Mouse (Mus musculus): Measurements from ENCODE around the gene Mrgpra6. TPM values are rescaled to one million over a fixed set of nuclear protein-coding genes. Genes with fewer than 3 reads are reported as not detected.

The Mrgpra6 gene
- polyA plus RNA-seq, 1 experiment: not detected

DNA sequence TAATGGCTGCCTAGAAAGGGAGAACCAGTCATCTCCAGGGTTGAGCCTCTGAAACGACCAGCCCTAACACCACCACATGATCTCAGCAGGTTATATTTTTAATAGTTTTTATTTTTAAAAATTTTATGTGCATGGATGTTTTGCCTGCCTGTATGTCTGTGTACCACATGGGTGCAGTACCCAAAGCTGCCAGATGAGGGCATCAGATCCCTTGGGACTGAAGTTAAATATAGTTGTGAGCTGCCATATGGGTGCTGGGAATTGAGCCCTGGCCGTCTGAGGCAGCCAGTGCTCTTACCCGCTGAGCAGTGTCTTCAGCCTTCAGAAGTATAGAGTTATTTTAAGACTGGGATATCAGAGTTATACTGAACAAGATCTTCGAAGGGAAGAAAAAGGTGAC lies 49.3 kb downstream of the Mrgpra6 start:
- no peak for TF ChIP-seq POLR2A (IDR thresholded peaks at IDR 0.05; ENCODE audit: borderline replicate concordance, extremely low read depth, low read depth, low read length)
- TF ChIP-seq CTCF (IDR thresholded peaks at IDR 0.05; ENCODE audit: insufficient read depth, low read length): no peak
- no peaks in the 10 kb centered on the region for H3K4me1 ChIP-seq (ENCODE audit: control insufficient read depth, insufficient read depth, low read length)
- DNase-seq: no peak
- H3K4me3 ChIP-seq (replicated peaks; ENCODE audit: extremely low read depth, low read depth, low read length): no peak overlapping the region
- 91% methylated on average over 4 of the region's 4 CpGs for WGBS

GRCm38 (mm10) chr7:47150420-47151061 lies 54.2 kb downstream of the Mrgpra6 start:
- TF ChIP-seq POLR2A (IDR thresholded peaks at IDR 0.05; ENCODE audit: borderline replicate concordance, extremely low read depth, low read depth, low read length): no peak
- TF ChIP-seq CTCF (IDR thresholded peaks at IDR 0.05; ENCODE audit: insufficient read depth, low read length): peak; percentile 24; the same call in 1 of the 2 replicates
- H3K4me1 ChIP-seq (ENCODE audit: control insufficient read depth, insufficient read depth, low read length): no peaks in the 10 kb centered on the region
- H3K4me3 ChIP-seq (replicated peaks; ENCODE audit: extremely low read depth, low read depth, low read length): no peak overlapping the region
- DNase-seq: no peak
- 12% methylated on average over 11 of the region's 11 CpGs for WGBS

GRCm38 (mm10) chr7:47148298-47148697 lies 56.4 kb downstream of the Mrgpra6 start:
- no peak for DNase-seq
- TF ChIP-seq POLR2A (IDR thresholded peaks at IDR 0.05; ENCODE audit: borderline replicate concordance, extremely low read depth, low read depth, low read length) (no peak), CTCF (IDR thresholded peaks at IDR 0.05; ENCODE audit: insufficient read depth, low read length) (no peak)
- WGBS: 78% methylated on average over 7 of the region's 7 CpGs
- Histone ChIP-seq H3K4me3 (replicated peaks; ENCODE audit: extremely low read depth, low read depth, low read length) (no peak overlapping the region), H3K4me1 (ENCODE audit: control insufficient read depth, insufficient read depth, low read length) (no peaks in the 10 kb centered on the region)

DNA sequence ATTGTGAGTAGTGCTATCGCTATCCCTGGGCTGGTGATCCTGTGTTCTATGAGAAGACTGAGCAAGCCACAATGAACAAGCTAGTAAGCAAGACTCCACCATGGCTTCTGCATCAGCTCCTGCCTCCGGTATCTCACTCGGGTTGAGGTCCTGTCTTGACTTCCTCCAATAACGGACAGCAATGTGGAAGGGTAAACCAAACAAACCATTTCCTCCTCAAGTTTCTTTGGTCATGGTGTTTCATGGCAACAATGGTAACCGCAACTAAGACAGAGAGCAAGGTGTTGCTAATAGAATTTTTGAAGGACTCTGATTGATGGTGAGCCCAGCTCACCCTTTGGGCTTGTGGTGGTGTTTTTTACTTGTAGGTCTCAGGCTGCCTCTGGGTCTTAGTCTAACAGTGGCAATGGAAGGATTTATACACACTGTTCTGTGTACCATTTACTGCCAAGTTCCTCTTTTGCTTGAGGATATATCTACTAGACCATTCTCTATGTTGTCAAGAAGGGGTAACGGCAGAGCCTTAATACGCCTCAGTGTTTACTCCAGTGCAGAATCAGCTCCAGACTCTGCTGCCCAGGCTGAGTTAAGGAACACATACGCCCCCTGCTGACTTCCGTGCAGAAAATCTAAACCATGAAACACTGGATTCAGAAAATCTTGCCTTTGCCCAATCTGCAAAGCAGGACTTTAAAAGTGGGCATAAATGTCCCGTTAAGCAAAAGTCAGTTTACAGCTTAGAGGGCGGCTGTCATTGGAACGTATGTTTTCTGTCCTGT lies 58.5 kb downstream of the Mrgpra6 start:
- no peak for DNase-seq
- Histone ChIP-seq H3K4me1 (ENCODE audit: control insufficient read depth, insufficient read depth, low read length) (no peaks in the 10 kb centered on the region), H3K4me3 (replicated peaks; ENCODE audit: extremely low read depth, low read depth, low read length) (no peak overlapping the region)
- TF ChIP-seq POLR2A (IDR thresholded peaks at IDR 0.05; ENCODE audit: borderline replicate concordance, extremely low read depth, low read depth, low read length) (no peak), CTCF (IDR thresholded peaks at IDR 0.05; ENCODE audit: insufficient read depth, low read length) (peak; percentile 44; the same call in 1 of the 2 replicates)
- WGBS: 34% methylated on average over 12 of the region's 12 CpGs

- Histone ChIP-seq H3K4me3 (replicated peaks; ENCODE audit: extremely low read depth, low read depth, low read length) (no peak overlapping the region), H3K4me1 (ENCODE audit: control insufficient read depth, insufficient read depth, low read length) (no peaks in the 10 kb centered on the region)
- TF ChIP-seq CTCF (IDR thresholded peaks at IDR 0.05; ENCODE audit: insufficient read depth, low read length) (no peak), POLR2A (IDR thresholded peaks at IDR 0.05; ENCODE audit: borderline replicate concordance, extremely low read depth, low read depth, low read length) (no peak)
- 19% methylated on average over 6 of the region's 6 CpGs for WGBS
- DNase-seq: no peak
Measured at GRCm38 (mm10) chr7:47144299-47144698, 60.4 kb downstream of the Mrgpra6 start.

GRCm38 (mm10) chr7:47139823-47140325 lies 64.8 kb downstream of the Mrgpra6 start:
- no peak for DNase-seq
- TF ChIP-seq CTCF (IDR thresholded peaks at IDR 0.05; ENCODE audit: insufficient read depth, low read length): no peak
- no peak for TF ChIP-seq POLR2A (IDR thresholded peaks at IDR 0.05; ENCODE audit: borderline replicate concordance, extremely low read depth, low read depth, low read length)
- WGBS: 63% methylated on average over 8 of the region's 8 CpGs
- Histone ChIP-seq H3K4me1 (ENCODE audit: control insufficient read depth, insufficient read depth, low read length) (no peaks in the 10 kb centered on the region), H3K4me3 (replicated peaks; ENCODE audit: extremely low read depth, low read depth, low read length) (no peak overlapping the region)

Other genes starting within 250 kb of the Mrgpra6 start
- gene Uevld, start 246.4 kb downstream of the Mrgpra6 start, polyA plus RNA-seq (2012; rRNA removed): 1.9 and 3.9 TPM in 2 replicates
- gene Gm9999, start 221.3 kb downstream of the Mrgpra6 start, polyA plus RNA-seq (2012; rRNA removed): not detected in 2 replicates
- gene Spty2d1, start 196.5 kb downstream of the Mrgpra6 start, polyA plus RNA-seq (2012; rRNA removed): 5.2 and 5.6 TPM in 2 replicates
- gene Tmem86a, start 154.3 kb downstream of the Mrgpra6 start, polyA plus RNA-seq (2012; rRNA removed): 28.2 and 32.8 TPM in 2 replicates
- gene Ptpn5, start 71.2 kb downstream of the Mrgpra6 start, polyA plus RNA-seq (2012; rRNA removed): 0.90 and 1.3 TPM in 2 replicates
- not detected in 2 replicates for gene Mrgpra9, start 47.9 kb upstream of the Mrgpra6 start, polyA plus RNA-seq (2012; rRNA removed)
- gene Mrgpra1, start 149.3 kb upstream of the Mrgpra6 start, polyA plus RNA-seq (2012; rRNA removed): not detected in 2 replicates
- gene Mrgpra2a, start 247.2 kb upstream of the Mrgpra6 start, polyA plus RNA-seq (2012; rRNA removed): not detected in 2 replicates